ENCODE assay signal across 10 mouse cellular contexts in the genomic region with DNA sequence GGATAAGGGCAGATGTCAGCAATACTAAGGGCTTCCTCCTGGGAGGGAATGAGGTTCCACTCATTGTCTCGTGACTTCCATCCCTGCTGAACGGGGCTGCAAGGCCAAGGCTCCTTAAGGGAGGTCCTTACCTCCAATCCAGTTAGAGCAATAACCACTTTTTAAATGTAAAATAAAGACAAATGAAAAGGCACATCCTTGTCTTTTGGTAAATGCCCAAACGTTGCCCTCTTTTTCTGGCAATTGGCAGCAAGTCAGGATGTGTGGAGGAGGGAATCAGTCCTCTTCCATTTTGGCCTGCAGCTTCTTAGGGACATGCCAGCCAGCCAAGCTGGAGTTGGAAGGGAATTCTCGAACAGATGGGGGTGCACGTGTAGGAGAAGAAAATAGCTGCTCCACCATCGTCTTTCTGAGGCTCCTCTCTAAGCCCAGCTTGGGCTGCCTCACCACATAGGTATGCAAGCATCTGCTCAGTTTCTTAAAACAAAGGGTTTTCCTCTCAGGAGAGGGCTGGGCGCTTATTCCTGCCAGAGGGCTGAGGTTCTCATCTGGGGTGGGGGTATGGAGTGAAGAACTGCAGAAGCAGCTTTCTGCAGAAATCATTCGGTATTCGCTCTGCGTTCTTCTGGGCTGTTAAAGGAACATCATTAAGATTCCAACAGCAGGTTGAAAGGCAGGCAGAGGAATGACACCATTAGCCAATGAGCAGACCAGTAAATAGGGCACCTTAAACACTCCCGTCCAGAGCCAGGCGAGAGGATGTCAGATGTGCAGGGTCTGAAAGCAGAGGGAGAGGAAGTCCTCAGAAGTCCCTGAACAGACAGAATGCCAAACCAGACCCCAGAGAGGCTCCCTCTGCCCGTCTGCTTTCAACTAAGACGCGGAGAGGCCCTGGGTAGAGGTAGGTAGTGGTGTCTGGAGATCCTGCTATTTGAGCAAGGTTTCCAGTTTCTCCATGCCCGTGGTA. TPM values are rescaled to one million over a fixed set of nuclear protein-coding genes. Genes with fewer than 3 reads are reported as not detected.
DNase-seq lines count a peak whose midpoint lies in the region; ATAC-seq and TF ChIP-seq lines count a peak whose summit lies in the region.
"Had no signal": no experiment of that assay in that cellular context is flagged by ENCODE, and none has a peak within 500 bp of the region (broad histone marks: within the 10 kb centered on the region; RNA-seq: fewer than 3 reads in every experiment).

No protein-coding gene starts in this region.

- H3K36me3 ChIP-seq in embryonic facial prominence, embryonic 12.5 days = peaks cover 14% of the 10 kb centered on the region
- H3K36me3 ChIP-seq in kidney, adult 2 months (ENCODE audit: control insufficient read depth, insufficient read depth, low read length) = no peaks in the 10 kb centered on the region; the same call in 1 of the 2 replicates

- no peak overlapping the region for H3K9ac ChIP-seq in embryonic facial prominence, embryonic 12.5 days
- H3K9ac ChIP-seq: lung, embryonic 15.5 days had no signal

- no peak for TF ChIP-seq CTCF in gastrocnemius, adult 2 months (IDR thresholded peaks at IDR 0.05)
- no peak for TF ChIP-seq CTCF in kidney, adult 2 months (conservative IDR thresholded peaks at IDR 0.05; ENCODE audit: insufficient read depth, insufficient read length, low read depth, low read length)

- no peak overlapping the region for H3K4me2 ChIP-seq in embryonic facial prominence, embryonic 12.5 days (replicated peaks)
- H3K4me2 ChIP-seq: lung, embryonic 15.5 days had no signal

- no peak for TF ChIP-seq POLR2A in kidney, adult 2 months (IDR thresholded peaks at IDR 0.05; ENCODE audit: low read depth, low read length)

- 61% methylated on average over 16 of the region's 16 CpGs for WGBS in embryonic facial prominence, embryonic 12.5 days
- 64% methylated on average over 16 of the region's 16 CpGs for WGBS in kidney, adult 2 months

- H3K27me3 ChIP-seq in embryonic facial prominence, embryonic 12.5 days = no peaks in the 10 kb centered on the region
- H3K27me3 ChIP-seq in kidney, adult 2 months (replicated peaks; ENCODE audit: control insufficient read depth, insufficient read depth, low read length) = no peaks in the 10 kb centered on the region
- H3K27me3 ChIP-seq: lung, embryonic 15.5 days had no signal

- H3K4me1 ChIP-seq in embryonic facial prominence, embryonic 12.5 days = peaks cover 14% of the 10 kb centered on the region; the same call in 1 of the 2 replicates
- no peaks in the 10 kb centered on the region for H3K4me1 ChIP-seq in kidney, adult 2 months (ENCODE audit: control insufficient read depth, insufficient read depth, low read length)

- H3K9me3 ChIP-seq in embryonic facial prominence, embryonic 12.5 days = no peaks in the 10 kb centered on the region
- H3K9me3 ChIP-seq: lung, embryonic 15.5 days had no signal

- intact Hi-C loops in gastrocnemius, adult 2 months (cut with DNase I) = no loop called here

- peak overlapping the region; percentile 20; the same call in 1 of the 2 replicates for H3K27ac ChIP-seq in gastrocnemius, adult 2 months
- peak overlapping the region; percentile 72 for H3K27ac ChIP-seq in embryonic facial prominence, embryonic 12.5 days
- H3K27ac ChIP-seq in kidney, adult 2 months (ENCODE audit: insufficient read depth, low read depth, low read length) = no peak overlapping the region
- H3K27ac ChIP-seq: lung, embryonic 15.5 days had no signal

- peak; percentile 76; the same call in 1 of the 2 replicates for ATAC-seq in embryonic facial prominence, embryonic 12.5 days (ENCODE audit: insufficient number of reproducible peaks, insufficient read depth, low FRiP score, low TSS enrichment)

- no peak overlapping the region for H3K4me3 ChIP-seq in gastrocnemius, adult 2 months
- H3K4me3 ChIP-seq in embryonic facial prominence, embryonic 12.5 days = no peak overlapping the region
- H3K4me3 ChIP-seq in kidney, adult 2 months (ENCODE audit: insufficient read depth, low read depth, low read length) = no peak overlapping the region
- H3K4me3 ChIP-seq: lung, embryonic 15.5 days had no signal

- no peak for DNase-seq in gastrocnemius, adult 2 months
- DNase-seq in gastrocnemius, postnatal 4 days (ENCODE audit: low spot score in 2 of 2) = no peak
- DNase-seq in layer of hippocampus, postnatal 36 days = peak; percentile 77 to 78
- DNase-seq in right cerebral cortex, adult 18-20 months = peak; percentile 93
- no peak for DNase-seq in kidney, adult 2 months
- DNase-seq in adrenal gland, postnatal 10 days = no peak
- DNase-seq in lung, postnatal 25 days (ENCODE audit: low spot score) = no peak

RNA-seq across cellular contexts. Expression of gene Fndc5, which starts 7.9 kb away (rescaled TPM):
- total RNA-seq in gastrocnemius, adult 2 months (2021) = 100 to 1,000 TPM in 1 of 2 experiments, 10 to 100 TPM in 1; 52.1 to 132 TPM
- 10 to 100 TPM; 52.3 to 54.3 TPM for total RNA-seq in gastrocnemius, postnatal 4 days (2021)
- polyA plus RNA-seq in embryonic facial prominence, embryonic 12.5 days (2016; fragmentation: Nextera tagmentation; extraction: Ambion mirVana) = 9.6 and 9.9 TPM in 2 replicates
- total RNA-seq in layer of hippocampus, postnatal 36 days (2021) = 10 to 100 TPM; 76.2 to 78.0 TPM
- 2.6 and 3.3 TPM in 2 replicates for polyA plus RNA-seq in kidney, adult 2 months (2012; rRNA removed)
- 10 to 100 TPM; 19.5 to 34.9 TPM for total RNA-seq in adrenal gland, postnatal 10 days (2021)
- total RNA-seq: common myeloid progenitor, adult 5-6 weeks had no signal

RNA-seq across cellular contexts. Expression of gene Hpca, which starts 22.8 kb away (rescaled TPM):
- not detected for total RNA-seq in gastrocnemius, adult 2 months (2021)
- total RNA-seq in gastrocnemius, postnatal 4 days (2021) = 1 to 10 TPM in 1 of 2 experiments, under 1 TPM in 1; 0.52 to 1.1 TPM
- 3.6 and 4.7 TPM in 2 replicates for polyA plus RNA-seq in embryonic facial prominence, embryonic 12.5 days (2016; fragmentation: Nextera tagmentation; extraction: Ambion mirVana)
- 1,000 to 10,000 TPM; 2,384 to 2,720 TPM for total RNA-seq in layer of hippocampus, postnatal 36 days (2021)
- 0.41 and 0.60 TPM in 2 replicates for polyA plus RNA-seq in kidney, adult 2 months (2012; rRNA removed)
- 1 to 10 TPM; 3.6 to 7.8 TPM for total RNA-seq in adrenal gland, postnatal 10 days (2021)

RNA-seq across cellular contexts. Expression of gene Tmem54, which starts 39.3 kb away (rescaled TPM):
- total RNA-seq in gastrocnemius, adult 2 months (2021) = not detected
- total RNA-seq in gastrocnemius, postnatal 4 days (2021) = under 1 TPM in 1 of 2 experiments, not detected in 1; 0.73 TPM
- 6.3 and 7.6 TPM in 2 replicates for polyA plus RNA-seq in embryonic facial prominence, embryonic 12.5 days (2016; fragmentation: Nextera tagmentation; extraction: Ambion mirVana)
- total RNA-seq in layer of hippocampus, postnatal 36 days (2021) = not detected
- 9.3 and 9.9 TPM in 2 replicates for polyA plus RNA-seq in kidney, adult 2 months (2012; rRNA removed)
- total RNA-seq in adrenal gland, postnatal 10 days (2021) = not detected
- total RNA-seq: common myeloid progenitor, adult 5-6 weeks had no signal

RNA-seq across cellular contexts. Expression of gene S100pbp, which starts 44.8 kb away (rescaled TPM):
- 1 to 10 TPM; 4.7 to 4.9 TPM for total RNA-seq in gastrocnemius, adult 2 months (2021)
- 10 to 100 TPM; 20.4 to 21.7 TPM for total RNA-seq in gastrocnemius, postnatal 4 days (2021)
- polyA plus RNA-seq in embryonic facial prominence, embryonic 12.5 days (2016; fragmentation: Nextera tagmentation; extraction: Ambion mirVana) = 27.9 and 28.7 TPM in 2 replicates
- 10 to 100 TPM; 31.8 to 34.8 TPM for total RNA-seq in layer of hippocampus, postnatal 36 days (2021)
- 12.6 and 13.6 TPM in 2 replicates for polyA plus RNA-seq in kidney, adult 2 months (2012; rRNA removed)
- total RNA-seq in adrenal gland, postnatal 10 days (2021) = 10 to 100 TPM; 26.9 to 29.6 TPM

RNA-seq across cellular contexts. Expression of gene Yars, which starts 44.9 kb away (rescaled TPM):
- 10 to 100 TPM; 39.8 to 43.0 TPM for total RNA-seq in gastrocnemius, adult 2 months (2021)
- total RNA-seq in gastrocnemius, postnatal 4 days (2021) = 10 to 100 TPM; 47.6 to 50.1 TPM
- polyA plus RNA-seq in embryonic facial prominence, embryonic 12.5 days (2016; fragmentation: Nextera tagmentation; extraction: Ambion mirVana) = 90.2 and 91.4 TPM in 2 replicates
- 10 to 100 TPM; 84.4 to 95.9 TPM for total RNA-seq in layer of hippocampus, postnatal 36 days (2021)
- polyA plus RNA-seq in kidney, adult 2 months (2012; rRNA removed) = 16.3 and 17.4 TPM in 2 replicates
- 10 to 100 TPM; 63.8 to 68.1 TPM for total RNA-seq in adrenal gland, postnatal 10 days (2021)

Comparison
In these comparisons a context has a peak if more than half of its experiments do, and no peak if none do; other contexts are left out.
1. DNase-seq: peak in layer of hippocampus, postnatal 36 days (2 of 2) and right cerebral cortex, adult 18-20 months (single experiment); none in gastrocnemius, adult 2 months (single experiment), gastrocnemius, postnatal 4 days (0 of 2), kidney, adult 2 months (single experiment), adrenal gland, postnatal 10 days (single experiment) and lung, postnatal 25 days (single experiment).
2. RNA of gene Hpca, which starts 22.8 kb away (total RNA-seq): 2,384 to 2,720 TPM in layer of hippocampus, postnatal 36 days; 3.6 to 7.8 TPM in adrenal gland, postnatal 10 days, 0.52 to 1.1 TPM in gastrocnemius, postnatal 4 days and not detected in gastrocnemius, adult 2 months; every median in the first group is over 100 times any median in the second.